ENCODE assay signal across 7 mouse cellular contexts in genomic region chr14:21686376-21687279, GRCm38 (mm10). TPM values are rescaled to one million over a fixed set of nuclear protein-coding genes. Genes with fewer than 3 reads are reported as not detected.
DNase-seq lines count a peak whose midpoint lies in the region; ATAC-seq and TF ChIP-seq lines count a peak whose summit lies in the region.

No protein-coding gene starts in this region.

- no peaks in the 10 kb centered on the region for H3K9me3 ChIP-seq in ES-Bruce4 (replicated peaks; ENCODE audit: control insufficient read depth, insufficient read depth, low read length, poor library complexity, severe bottlenecking)
- no peaks in the 10 kb centered on the region for H3K9me3 ChIP-seq in hindbrain, embryonic 15.5 days
- H3K9me3 ChIP-seq in midbrain, embryonic 14.5 days (ENCODE audit: control insufficient read depth, low read length), result no peaks in the 10 kb centered on the region

- 13% methylated on average over 49 of the region's 49 CpGs for WGBS in hindbrain, embryonic 15.5 days
- 7% methylated on average over 49 of the region's 49 CpGs for WGBS in midbrain, embryonic 14.5 days

- no peak for TF ChIP-seq CTCF in ES-Bruce4 (IDR thresholded peaks at IDR 0.05; ENCODE audit: low read depth, low read length)

- peak; percentile 72 for DNase-seq in R1 (ENCODE audit: low read depth, low spot score)
- DNase-seq in midbrain, embryonic 14.5 days, result peak; percentile 24
- DNase-seq in cerebellum, adult 8-10 months, result no peak
- DNase-seq in left cerebral cortex, adult 18-20 months (ENCODE audit: low spot score in 2 of 2), result no peak

- no peak for TF ChIP-seq EP300 in ES-Bruce4 (IDR thresholded peaks at IDR 0.05; ENCODE audit: insufficient read depth, low read depth, low read length)

- no peaks in the 10 kb centered on the region for H3K4me1 ChIP-seq in ES-Bruce4 (ENCODE audit: control insufficient read depth, insufficient read depth, low read length)
- H3K4me1 ChIP-seq in hindbrain, embryonic 15.5 days (replicated peaks), result peaks cover 15% of the 10 kb centered on the region
- H3K4me1 ChIP-seq in midbrain, embryonic 14.5 days (ENCODE audit: control insufficient read depth, insufficient read depth, low read length), result peaks cover 12% of the 10 kb centered on the region

- no peak for TF ChIP-seq POLR2A in ES-Bruce4 (IDR thresholded peaks at IDR 0.05; ENCODE audit: insufficient read depth, low read length)

- H3K9ac ChIP-seq in ES-Bruce4 (ENCODE audit: low read depth, poor library complexity, severe bottlenecking), result peak overlapping the region; percentile 36
- H3K9ac ChIP-seq in hindbrain, embryonic 15.5 days, result 0 out of 2 replicates have a peak overlapping the region, but pooled peaks have one; percentile 17
- no peak overlapping the region for H3K9ac ChIP-seq in midbrain, embryonic 14.5 days (replicated peaks; ENCODE audit: low read length)

- 0 out of 2 replicates have a peak, but pooled peaks have one; percentile 54 for ATAC-seq in hindbrain, embryonic 15.5 days (ENCODE audit: low FRiP score, low read depth)
- no peak for ATAC-seq in midbrain, embryonic 14.5 days (ENCODE audit: low FRiP score, low TSS enrichment)
- ATAC-seq in inflammation-experienced regulatory T-cells, adult 6 months, result no peak

- no peak overlapping the region for H3K27ac ChIP-seq in ES-Bruce4 (ENCODE audit: insufficient read depth, low read length)
- H3K27ac ChIP-seq in hindbrain, embryonic 15.5 days (replicated peaks), result no peak overlapping the region
- no peak overlapping the region for H3K27ac ChIP-seq in midbrain, embryonic 14.5 days (replicated peaks; ENCODE audit: low read depth, low read length)

- peak overlapping the region; percentile 71 for H3K4me3 ChIP-seq in ES-Bruce4 (ENCODE audit: low read depth, low read length)
- peak overlapping the region; percentile 32 for H3K4me3 ChIP-seq in hindbrain, embryonic 15.5 days
- H3K4me3 ChIP-seq in midbrain, embryonic 14.5 days (replicated peaks; ENCODE audit: low read depth, low read length), result peak overlapping the region; percentile 19; the same call in 1 of the 2 replicates

- no peaks in the 10 kb centered on the region for H3K36me3 ChIP-seq in ES-Bruce4 (ENCODE audit: control insufficient read depth, insufficient read depth, low read length, poor library complexity, severe bottlenecking)
- no peaks in the 10 kb centered on the region for H3K36me3 ChIP-seq in hindbrain, embryonic 15.5 days
- no peaks in the 10 kb centered on the region for H3K36me3 ChIP-seq in midbrain, embryonic 14.5 days (ENCODE audit: control insufficient read depth, insufficient read depth, low read length)

- H3K27me3 ChIP-seq in ES-Bruce4 (ENCODE audit: control insufficient read depth, insufficient read depth, low read length, poor library complexity, severe bottlenecking), result 0 out of 2 replicates have a peak, but pooled peaks cover 2% of the 10 kb centered on the region
- H3K27me3 ChIP-seq in hindbrain, embryonic 15.5 days, result 0 out of 2 replicates have a peak, but pooled peaks cover 9% of the 10 kb centered on the region
- 0 out of 2 replicates have a peak, but pooled peaks cover 10% of the 10 kb centered on the region for H3K27me3 ChIP-seq in midbrain, embryonic 14.5 days (ENCODE audit: control insufficient read depth, insufficient read depth, low read length)

- peak overlapping the region; percentile 57 for H3K4me2 ChIP-seq in hindbrain, embryonic 15.5 days
- peak overlapping the region; percentile 50 for H3K4me2 ChIP-seq in midbrain, embryonic 14.5 days (ENCODE audit: low read length)

RNA-seq across cellular contexts. Expression of gene Dupd1, which starts 27.7 kb away (rescaled TPM):
- polyA plus RNA-seq in ES-Bruce4 (2011; ENCODE audit: insufficient read depth, insufficient read length, low read depth, missing spikeins), result not detected in 2 replicates
- 0.26 TPM in 1 of 2 replicates, not detected in the other for polyA plus RNA-seq in hindbrain, embryonic 15.5 days (2015; fragmentation: Nextera tagmentation; extraction: Ambion mirVana)
- polyA plus RNA-seq in midbrain, embryonic 14.5 days (2014; fragmentation: Nextera tagmentation; extraction: Ambion mirVana), result not detected in 2 replicates
- polyA plus RNA-seq in inflammation-experienced regulatory T-cells, adult 6 months (2017; shearing (Covaris generic)), result not detected
- under 1 TPM in 1 of 2 experiments, not detected in 1; 0.66 TPM for total RNA-seq in left cerebral cortex, adult 18-20 months (2021)

Comparison
In these comparisons a context has a peak if more than half of its experiments do, and no peak if none do; other contexts are left out.
1. H3K4me3 ChIP-seq: peak in every context shown above with its lines; median percentile 71 in ES-Bruce4; 32 in hindbrain, embryonic 15.5 days; 19 in midbrain, embryonic 14.5 days.
2. DNase-seq: peak in R1 (single experiment) and midbrain, embryonic 14.5 days (single experiment); none in cerebellum, adult 8-10 months (single experiment) and left cerebral cortex, adult 18-20 months (0 of 2).